Mouse (Mus musculus) thymus, postnatal 25 days (tissue): ENCODE measurements around the gene Arvcf.

Source experiments
- DNase-seq: peaks from one replicate; pipeline ENCODE4 v3.0.0; 2022

The Arvcf gene

DNA sequence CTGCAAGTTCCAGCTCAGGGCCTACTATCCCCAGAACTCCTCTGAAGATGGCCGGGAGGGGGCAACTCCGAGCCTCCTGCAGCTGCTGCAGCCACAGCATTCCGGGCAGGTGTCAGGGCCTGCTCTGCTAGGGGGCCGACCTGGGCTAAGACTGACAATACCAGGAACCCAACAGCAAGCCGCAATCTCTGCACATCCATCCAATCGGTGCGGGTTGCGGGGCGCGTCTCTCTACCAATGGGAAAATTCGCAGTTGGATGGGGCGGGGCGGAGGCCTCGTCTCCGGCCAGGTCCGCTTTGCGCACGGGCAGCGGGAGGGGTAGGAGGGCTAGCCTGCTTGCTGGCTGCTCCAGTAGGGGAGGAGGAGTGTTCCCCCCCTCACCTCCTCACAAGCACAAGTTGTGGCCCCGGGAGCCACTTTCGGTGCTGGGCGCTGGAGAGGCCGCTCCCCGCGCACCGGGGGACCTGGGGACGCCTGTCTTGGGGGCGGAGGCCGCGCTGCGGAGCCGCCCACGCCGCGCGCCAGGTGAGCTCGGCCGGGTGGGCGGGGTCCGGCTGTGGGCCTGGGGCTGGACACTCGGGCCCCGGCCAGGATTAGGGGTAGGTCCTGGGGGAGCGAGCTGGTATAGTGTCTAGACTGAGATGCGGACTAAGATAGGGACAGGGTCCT lies at the start of gene Arvcf, which contains the start of gene Tango2:
Arvcf (plus strand) TSS at position 252 of the 670 bp plus-strand sequence.
Tango2 (minus strand) TSS at position 173 of the 670 bp plus-strand sequence.
- peak; percentile 72 for DNase-seq

GRCm38 (mm10) chr16:18308159-18308558 lies 39.8 kb upstream of the Arvcf start:
- DNase-seq = no peak

DNA sequence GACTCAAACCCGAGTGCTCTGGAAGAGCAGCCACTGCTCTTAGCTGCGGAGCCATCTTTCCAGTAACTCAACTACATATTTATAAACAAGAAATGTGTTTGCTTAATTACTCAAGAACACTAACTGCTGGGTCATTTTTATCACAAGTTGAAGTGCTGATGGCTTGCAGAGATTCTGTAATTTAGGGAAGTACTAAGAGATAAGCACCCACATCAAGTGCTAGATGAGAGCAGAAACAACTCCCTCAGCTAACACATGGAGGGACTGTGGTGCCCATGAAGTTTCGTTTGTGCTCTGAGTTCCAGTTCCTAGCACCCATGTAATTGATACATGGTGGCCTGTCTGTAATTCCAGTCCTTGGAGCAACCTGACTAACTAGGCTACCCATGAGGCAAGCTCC lies 29.0 kb upstream of the Arvcf start:
- DNase-seq = no peak

- no peak for DNase-seq
Measured at GRCm38 (mm10) chr16:18321443-18321842, 26.5 kb upstream of the Arvcf start.

GRCm38 (mm10) chr16:18323460-18323859 lies 24.5 kb upstream of the Arvcf start:
- no peak for DNase-seq

DNA sequence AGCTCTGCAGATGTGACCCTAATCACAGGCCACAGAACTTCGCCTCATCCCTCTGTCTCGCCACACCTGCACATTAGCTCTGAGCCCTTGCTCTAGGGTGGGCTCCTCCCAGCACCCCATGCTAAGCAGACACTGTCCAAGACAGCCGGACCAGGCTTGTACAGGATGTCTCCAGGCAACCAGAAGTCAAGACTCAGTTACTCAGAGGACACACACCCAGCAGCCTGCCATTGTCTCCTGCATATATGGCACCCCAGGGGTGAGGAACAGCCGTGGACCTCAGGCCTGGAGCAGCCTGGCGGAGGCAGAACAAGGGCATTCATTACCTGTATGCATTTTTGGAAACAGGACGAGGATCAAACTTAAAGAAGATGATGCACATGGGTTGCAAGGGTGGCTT lies 24.0 kb upstream of the Arvcf start:
- no peak for DNase-seq

DNA sequence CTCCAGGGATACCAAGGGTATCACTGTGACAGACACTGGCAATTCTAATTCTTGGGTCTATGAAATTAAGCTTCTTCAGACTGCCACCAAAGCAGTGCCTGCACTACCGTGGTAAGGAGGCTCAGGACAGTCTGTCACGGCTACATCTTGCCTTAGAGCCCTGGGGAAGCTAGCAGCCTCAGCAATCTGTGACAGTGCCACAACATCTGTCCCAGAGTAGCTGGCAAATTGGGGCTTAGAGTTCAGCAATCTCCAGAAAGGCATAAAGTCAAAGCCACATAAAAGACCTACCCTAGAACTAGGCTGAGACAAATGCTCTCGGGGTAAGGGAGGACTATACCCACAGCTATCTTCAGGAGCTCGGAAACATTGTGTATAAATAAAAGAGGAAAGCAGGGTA lies 22.2 kb upstream of the Arvcf start:
- peak; percentile 56 for DNase-seq

GRCm38 (mm10) chr16:18327936-18328335 lies 20.0 kb upstream of the Arvcf start:
- DNase-seq = no peak

DNA sequence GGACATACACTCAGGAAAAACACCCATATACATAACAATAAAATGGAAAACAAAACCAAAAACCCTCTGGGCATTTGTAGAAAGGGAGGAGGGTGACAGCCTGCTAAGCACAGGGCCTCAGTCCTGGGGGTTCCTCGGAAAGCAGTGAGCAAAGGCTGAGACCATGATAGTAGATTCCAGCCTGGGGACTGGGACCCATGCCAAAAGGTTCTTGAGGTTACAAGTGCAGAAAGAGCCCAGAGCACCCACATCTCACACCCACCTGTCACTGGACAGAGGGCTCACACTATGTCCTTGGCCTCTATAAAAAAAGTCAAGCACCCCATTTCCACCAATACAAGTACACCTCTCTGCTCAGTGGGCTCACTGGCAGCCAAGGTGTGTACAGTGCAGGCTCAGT lies 19.5 kb upstream of the Arvcf start:
- no peak for DNase-seq

- DNase-seq = no peak
Measured at GRCm38 (mm10) chr16:18333976-18334375, 14.0 kb upstream of the Arvcf start.

GRCm38 (mm10) chr16:18335981-18336380 lies 12.0 kb upstream of the Arvcf start:
- no peak for DNase-seq

DNA sequence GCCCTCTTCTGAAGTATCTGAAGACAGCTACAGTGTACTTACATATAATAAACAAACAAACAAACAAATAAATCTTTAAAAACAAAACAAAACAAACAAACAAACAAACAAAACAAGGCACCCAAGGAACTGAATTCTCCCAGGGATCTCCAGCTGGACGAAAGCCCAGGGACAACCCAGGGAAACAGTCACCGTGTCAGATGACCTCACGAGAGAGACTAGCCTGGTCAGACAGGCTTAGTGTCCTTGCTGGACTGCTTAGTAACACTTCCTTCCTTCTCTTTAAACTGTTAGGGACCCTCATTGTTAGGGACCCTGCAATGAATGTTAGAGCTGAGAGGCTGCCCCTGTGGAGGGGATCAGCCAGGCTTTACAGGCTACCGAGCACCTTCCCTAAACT lies 10.7 kb upstream of the Arvcf start:
- no peak for DNase-seq

- no peak for DNase-seq
Measured at GRCm38 (mm10) chr16:18339866-18340265, 8.1 kb upstream of the Arvcf start.

DNA sequence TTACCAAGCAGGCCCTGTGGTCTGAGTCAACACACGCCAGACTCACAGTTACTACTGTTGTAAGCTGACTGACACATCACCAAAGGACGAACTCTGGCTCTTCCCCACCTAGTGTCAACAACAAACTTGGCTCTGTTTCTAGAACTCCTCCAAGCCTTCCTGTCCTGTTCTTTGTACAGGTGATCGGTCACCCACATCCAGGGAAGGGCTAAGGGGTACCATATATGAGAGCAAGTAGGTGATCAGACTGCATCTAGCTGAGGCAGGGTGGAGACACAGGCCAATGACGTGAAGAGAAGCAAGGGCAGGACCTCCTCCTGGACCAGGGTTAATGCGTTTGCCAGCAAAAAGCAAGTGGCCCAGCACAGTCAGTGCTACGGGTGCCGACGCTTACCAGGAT lies 6.4 kb upstream of the Arvcf start:
- no peak for DNase-seq

- DNase-seq = no peak
Measured at GRCm38 (mm10) chr16:18342076-18342475, 5.9 kb upstream of the Arvcf start.

DNA sequence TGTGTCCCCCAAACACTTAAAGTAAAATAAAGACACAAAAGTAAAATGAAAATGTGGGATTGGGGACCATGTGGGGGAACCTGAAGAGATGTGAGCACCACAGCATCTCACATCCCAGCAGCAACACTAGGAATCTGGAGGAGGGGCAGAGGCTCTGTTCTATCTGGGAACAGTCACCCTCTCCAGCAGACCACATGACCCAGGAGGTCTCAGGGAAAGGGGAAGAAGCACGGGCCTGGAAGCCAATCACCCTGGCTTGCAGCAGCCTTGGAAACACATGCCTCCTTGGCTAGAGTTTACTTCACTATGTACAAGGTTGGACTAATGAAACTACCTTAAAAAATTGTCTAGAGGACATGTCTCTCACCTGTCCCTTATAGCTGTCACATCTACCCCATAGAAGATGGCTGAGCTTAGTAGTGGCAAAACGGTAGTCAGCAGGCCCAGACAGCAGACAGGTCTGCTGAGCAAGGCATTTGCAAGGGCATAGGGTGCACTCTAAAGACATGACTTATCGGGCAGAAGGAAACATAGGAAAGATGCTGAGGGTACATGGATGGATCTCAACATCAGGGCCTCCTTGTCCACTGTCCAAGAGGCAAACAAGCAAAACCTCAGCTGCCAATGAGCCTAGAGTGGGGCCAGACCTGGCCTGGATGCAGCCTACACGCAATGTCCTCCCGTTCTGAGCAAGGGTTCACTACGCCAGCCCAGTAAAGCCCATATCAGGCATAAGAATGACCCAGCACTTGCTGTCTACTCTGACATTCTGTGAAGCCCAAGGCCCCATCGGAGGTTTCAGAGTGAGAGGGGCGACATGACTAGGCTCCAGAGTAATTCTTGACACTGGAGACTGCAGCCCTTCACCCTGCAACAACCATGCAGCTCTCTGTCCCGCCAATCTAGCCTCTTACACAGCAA lies 5.1 kb upstream of the Arvcf start:
- no peak for DNase-seq

- DNase-seq = peak; percentile 99
Measured at GRCm38 (mm10) chr16:18343778-18344177, 4.2 kb upstream of the Arvcf start.

DNA sequence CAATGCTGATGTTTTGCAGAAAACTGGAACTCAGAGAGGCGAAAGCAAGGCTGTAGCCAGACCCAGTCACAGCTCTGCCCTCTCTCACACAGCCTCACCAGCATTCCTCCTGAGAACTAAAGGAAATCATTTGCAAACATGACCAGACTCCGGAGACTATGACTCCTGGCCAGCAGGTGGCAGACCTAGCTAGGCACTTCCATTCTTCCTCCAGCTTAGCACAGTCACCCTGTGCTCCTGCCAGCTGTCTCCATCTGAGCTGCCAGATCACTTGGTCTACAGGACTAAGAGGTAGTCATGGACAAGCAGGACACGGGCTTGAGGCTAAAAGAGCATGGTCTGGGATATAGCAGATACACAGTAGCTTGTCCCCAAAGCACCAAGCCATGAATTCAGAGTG lies 2.7 kb upstream of the Arvcf start:
- peak; percentile 87 for DNase-seq

GRCm38 (mm10) chr16:18348601-18349175 lies 706 bp downstream of the Arvcf start:
- DNase-seq = no peak

DNA sequence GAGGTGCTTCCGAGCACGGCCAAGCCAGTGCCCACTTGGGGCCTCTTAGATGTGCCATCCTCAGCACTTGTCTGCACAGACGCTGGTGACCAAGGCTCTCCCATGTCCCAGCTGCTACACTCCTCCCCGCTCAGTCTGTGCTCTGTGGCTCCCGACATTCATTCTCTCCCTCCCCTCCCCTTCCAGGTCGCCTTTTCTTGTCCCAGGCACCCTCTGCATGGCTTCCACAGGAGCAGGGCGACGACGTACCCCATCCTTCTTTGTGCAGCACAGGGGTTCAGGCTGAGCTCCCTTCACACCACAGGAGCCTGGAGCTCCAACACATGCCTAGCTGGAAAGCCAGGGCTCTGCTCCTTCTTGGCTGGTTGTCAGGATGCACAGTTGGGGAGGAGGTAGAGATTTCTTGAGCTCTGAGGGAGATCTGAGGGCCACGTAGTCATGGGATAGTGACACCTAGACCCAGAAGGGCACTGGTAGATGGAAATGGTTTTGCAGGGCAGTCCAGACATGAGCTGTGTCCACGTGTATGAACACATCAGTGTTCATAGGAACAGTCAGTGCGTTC lies 1.9 kb downstream of the Arvcf start:
- DNase-seq = no peak

- peak; percentile 39 for DNase-seq
Measured at GRCm38 (mm10) chr16:18351313-18352055, 3.5 kb downstream of the Arvcf start.

- DNase-seq = no peak
Measured at GRCm38 (mm10) chr16:18353106-18353505, 5.1 kb downstream of the Arvcf start.

DNA sequence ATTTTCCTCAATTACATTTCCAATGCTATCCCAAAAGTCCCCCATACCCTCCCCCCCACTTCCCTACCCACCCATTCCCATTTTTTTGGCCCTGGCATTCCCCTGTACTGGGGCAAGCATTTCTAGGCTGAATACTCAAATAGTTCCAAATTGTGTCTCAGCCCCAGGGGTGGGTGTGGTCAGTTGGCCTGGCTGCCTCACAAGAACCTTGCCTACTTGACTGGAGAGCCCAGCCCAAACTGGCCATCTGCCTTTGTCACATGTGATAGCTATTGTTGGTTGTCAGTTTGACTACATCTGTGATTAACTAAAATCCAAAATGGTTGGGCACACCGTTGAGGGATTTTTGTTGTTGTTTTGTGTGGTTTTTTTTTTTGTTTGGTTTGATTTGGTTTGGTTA lies 9.0 kb downstream of the Arvcf start:
- no peak for DNase-seq
